Mouse (Mus musculus) adrenal gland, adult 2 months (tissue): ENCODE results near the gene Ikzf4. TPM values are rescaled to one million over a fixed set of nuclear protein-coding genes. Genes with fewer than 3 reads are reported as not detected.

Experiments
- DNase-seq: peaks from one replicate; pipeline ENCODE4 v3.0.0; 2021
- long read RNA-seq: library from polyadenylated mRNA; stranded (forward); transcript quantifications from one replicate; pipeline ENCODE4 v2.0.0, GENCODE M21; 2021
- polyA plus RNA-seq: library from polyadenylated mRNA; depleted of rRNA; stranded (reverse); fragments of >200 nt; gene quantifications from 2 replicates; pipeline ENCODE4 v1.2.3, GENCODE M21; 2012; rRNA removed
- total RNA-seq, 2 experiments: library from RNA; stranded (reverse); gene quantifications; 2 replicates each; pipeline ENCODE4 v1.2.3; 2021

Gene Ikzf4
- total RNA-seq (1 to 10 TPM; 1.9 to 2.6 TPM), polyA plus RNA-seq (3.1 and 3.5 TPM in 2 replicates)
- long read RNA-seq: 0 reads

DNA sequence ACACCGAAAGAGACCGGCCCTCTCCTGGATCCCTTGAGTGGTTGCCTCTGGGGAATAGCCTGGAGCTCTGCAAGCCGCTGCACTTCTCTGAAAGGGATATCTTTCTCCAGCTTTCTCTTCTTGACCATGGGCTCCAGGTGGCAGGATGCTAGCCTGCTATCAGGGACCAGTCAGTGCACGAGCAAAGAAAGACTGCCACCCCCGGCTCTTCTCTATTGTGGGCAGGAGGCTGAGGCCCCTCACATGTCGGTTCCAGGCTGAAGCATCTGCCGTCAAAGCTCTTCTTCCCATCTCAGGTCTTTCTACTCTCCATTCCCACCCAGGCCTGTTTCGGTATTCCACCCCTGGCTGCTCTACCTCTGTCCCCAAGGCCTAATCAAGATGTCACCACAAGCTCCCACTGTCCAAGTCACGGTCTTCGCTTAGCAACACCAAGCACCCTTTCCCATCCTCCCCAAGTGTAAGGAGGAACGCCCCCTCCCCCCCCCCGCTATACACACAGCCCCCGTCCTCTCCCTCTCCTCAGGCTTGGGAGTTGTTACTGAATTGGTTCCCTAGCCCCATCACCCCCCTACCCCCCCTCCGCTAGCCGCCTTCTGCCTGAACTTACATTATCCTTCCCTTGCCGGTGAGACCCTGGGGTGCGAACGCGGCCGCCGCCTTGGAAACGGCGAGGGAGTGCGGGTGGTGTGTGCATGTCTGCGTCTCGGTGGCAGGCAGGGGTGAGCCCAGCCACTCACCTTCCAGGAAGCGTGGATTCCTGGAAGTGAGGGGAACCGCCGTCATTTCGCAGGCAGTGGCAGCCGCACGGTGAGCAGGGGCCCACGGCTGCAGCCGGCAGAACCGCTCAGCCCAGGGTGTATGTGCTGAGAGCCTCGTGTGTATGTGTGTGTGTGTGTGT is at the start of gene Ikzf4:
Gene Ikzf4, minus strand, starts transcription at position 881 of the 901 bp plus-strand sequence.
- peak; percentile 63 for DNase-seq

DNA sequence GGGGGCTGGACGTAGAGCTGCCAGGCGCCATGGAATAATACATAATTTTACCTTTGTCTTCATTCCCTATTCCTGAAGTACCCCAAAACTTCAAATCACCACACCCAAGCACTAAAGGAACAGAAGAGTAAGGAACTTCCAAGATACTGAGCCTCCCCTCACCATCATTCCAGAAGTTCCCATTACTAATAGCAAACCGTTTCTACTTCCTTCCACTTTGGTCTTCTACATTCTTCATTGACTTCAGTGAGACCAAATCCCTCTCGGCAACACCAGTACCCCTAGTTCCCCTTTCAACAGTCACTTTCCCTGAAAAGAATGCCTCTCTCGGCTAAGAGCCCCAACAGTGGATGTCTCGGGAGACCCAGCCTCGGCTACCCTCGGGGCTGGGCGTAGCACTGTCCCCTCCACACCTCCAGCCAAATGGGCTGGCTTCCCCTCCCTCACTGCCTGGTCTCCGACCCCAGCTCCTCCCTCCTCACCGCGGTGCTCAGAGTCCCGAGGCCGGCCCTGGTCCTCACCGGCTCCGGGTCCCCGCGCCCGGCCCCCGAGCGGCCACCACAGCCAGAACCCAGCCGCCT is 49.7 kb upstream of the Ikzf4 start:
- no peak for DNase-seq

DNA sequence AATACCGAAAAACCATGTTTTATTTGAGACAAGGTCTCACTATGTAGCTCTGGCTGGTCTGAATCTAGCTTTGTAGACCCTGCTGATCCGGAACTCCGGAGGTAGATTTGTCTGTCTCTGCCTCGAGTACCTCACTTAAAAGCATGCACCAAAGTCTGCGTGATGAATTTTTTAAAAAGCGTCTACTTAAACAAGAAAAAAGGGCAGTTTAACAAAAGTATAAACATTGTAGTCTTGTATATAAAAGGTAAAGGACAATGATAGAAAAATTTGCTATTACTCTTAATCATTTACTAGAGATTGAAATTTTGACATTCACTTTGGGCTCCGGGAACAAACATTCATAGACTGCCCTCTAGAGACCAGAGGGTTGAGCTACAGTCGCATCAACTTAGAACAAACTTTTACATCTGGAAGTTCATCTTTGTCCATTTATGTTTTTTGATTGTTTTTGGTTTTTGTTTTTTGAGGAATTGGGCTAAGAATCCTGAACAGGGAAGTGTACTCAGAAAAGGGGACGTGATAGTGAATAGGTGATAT is 28.7 kb upstream of the Ikzf4 start:
- peak; percentile 38 for DNase-seq

DNA sequence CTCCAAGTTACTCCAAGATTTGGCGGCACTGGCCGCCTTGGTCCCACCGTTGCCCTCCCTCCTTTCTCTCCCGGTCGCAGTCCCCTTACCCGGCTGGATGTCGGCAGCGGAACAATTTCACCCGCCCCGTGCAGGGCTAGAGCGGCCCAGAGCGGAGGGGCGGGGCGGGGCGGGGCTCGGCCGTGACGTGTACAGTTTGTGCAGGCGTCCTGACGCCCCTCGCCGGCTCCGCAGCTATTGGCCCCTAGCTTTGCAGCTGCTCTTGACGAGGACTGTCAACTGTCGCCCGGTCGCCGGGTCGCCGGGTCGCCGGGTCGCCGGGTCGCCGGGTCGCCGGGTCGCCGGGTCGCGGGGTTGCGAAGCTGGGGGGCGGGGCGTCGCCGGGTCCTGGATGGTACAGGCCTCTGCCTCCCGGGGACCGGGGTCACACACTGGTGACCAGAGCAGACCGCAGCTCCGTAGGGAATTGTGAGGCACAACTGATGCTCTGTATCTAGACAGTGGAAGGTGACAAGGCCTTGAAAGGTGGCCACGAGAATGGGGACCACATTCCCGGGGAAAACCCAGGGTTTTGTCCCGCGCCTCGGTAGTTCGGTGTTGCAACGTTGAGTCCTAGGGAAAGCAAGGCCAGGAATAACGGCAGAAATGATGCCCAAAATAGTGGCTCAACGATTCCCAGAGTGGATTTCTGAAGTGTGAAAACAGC is 28.1 kb upstream of the Ikzf4 start, which contains the start of gene Suox:
Gene Suox, minus strand, starts transcription at position 311 of the 706 bp plus-strand sequence.
- peak; percentile 92 for DNase-seq

DNA sequence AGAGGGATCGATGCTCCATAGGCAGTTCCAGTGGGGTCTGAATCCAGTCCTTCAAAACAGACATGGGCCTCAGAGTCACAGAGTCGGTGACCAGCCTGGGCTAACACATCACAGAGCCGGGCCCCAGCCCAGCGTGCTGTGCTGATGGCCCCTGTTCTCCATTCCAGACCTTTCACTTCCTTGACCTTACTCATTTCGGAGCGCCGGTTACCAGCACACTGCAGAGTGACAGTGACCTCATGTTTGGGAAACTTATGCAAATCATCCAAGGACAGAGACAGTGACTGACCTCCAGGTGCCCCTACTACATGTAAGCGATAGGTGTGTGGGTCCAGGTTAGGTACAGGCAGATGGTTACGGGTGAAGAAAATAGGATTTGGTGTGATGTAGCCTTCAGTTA is 25.4 kb upstream of the Ikzf4 start:
- DNase-seq: no peak

DNA sequence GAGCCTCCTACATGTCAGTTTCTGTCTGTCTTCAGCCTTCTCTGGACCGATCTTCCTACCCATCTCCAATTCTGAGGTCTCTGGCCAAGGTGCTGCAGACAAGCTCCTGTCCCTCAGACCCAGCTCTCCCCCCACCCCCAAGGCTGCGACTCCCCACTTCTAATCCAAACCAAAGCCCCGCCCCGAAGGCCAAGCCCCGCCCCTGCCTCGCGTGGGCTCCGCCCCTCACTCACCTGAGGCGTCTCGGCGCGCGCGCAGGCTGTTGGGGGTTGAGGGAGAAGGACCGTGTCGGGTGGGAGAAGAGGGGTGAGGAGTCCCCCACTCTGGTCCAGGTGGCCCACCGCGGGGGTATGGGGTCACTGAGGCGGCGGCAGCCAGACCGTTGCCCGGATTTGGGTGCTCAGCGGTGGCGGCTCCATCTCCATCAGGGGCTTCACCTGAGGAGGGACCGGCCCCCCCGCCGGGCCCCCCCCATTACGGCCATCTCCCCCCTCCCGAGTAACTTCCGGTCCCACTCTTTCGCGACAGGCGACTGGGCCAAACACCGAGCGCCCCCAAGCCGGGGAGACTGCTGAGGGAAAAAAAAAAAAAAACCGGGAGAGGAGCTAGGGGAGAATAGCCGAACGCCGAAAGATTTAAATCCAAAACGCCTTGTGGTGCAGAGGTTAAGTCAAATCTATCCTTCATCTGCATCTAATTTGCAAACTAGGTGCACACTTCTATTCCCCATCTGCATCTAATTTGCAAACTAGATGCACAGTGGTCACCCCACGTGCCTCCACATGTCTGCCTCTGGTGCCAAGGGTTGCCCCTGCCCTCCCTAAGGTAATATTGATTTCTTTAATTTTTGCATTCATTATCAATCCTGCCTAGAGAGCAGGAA is 23.2 kb upstream of the Ikzf4 start:
- peak; percentile 58 for DNase-seq

DNA sequence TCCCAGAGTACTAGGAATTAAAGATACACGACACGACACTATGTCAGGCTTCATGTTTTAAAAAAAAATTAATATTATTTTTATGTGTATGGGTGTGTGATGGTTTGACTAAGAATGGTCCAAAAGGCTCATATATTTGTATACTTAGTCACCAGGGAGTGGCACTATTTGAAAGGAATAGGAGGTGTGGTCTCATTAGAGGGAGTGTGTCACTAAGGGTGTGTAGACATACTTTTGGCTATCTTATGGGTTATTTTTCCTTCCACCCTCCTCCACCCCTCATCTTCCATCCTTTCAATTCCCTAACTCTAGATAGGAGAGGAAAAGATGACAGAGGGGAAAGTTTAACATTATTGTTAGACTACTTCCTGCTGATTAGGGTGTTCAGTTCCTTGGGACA is 20.0 kb upstream of the Ikzf4 start:
- DNase-seq: no peak

DNA sequence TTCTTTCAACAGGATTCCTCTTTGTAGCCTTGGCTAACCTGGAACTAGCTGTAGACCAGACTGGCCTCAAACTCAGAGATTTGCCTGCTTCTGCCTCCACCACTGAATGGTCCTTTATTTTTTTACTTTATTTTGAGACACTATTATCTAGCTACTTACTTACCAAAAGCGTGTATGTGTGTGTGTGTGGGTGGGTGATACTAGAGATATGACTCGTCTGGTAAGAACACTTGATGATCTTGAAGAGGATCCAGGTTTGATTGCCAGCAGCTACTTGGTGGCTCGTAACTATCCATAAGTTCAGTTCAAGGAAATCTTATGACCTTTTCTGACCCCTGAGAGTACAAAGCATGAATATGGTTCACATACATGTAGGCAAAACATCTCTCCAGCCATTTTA is 19.5 kb upstream of the Ikzf4 start:
- DNase-seq: no peak

DNA sequence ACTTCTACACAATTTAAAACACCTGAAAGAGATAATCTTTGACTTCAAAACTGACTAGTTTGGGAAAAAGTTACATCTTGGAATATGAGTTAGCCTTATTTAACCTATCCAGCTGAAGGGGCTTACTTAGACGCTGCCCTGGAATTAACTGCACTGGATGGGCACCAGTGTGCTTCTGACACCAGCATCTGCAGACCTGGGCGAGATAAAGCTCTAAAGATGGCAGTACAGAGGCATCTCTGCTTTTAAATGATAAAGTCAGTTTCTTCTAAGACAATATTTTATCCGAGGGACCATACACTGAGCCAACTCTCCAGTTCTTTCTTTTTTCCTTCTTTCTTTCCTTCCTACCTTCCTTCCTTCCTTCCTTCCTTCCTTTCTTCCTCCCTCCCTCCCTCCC is 19.0 kb upstream of the Ikzf4 start:
- DNase-seq: no peak

DNA sequence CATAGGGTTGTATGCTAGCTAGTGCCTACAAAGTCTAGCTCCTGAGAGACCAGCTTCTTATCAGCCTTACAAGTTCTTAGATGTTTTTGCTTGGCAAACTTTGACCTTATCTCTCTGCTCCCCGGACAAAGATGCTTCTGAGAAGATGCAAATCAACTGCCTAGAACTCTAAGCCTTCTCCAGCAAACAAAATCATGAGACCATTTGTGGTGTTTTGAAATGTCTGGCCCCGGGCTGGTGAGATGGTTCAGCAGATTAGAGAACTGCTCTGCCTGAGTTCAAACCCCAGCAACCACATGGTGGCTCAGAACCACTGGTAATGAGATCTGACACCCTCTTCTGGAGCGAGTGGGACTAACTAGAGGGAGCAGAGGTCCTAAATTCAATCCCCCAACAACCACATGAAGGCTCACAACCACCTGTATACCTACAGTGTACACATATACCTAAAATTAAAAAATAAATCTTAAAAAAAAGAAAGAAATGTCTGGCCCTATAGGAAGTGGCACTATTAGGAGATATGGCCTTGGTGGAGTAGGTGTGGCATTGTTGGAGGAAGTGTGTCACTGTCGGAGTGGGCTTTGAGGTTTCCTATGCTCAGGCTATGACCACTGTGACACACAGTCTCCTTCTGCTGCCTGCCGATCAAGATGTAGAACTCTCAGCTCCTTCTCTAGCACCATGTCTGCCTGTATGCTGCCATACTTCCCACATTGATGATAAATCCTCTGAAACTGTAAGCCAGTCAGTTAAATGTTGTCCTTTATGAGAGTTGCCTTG is 17.8 kb upstream of the Ikzf4 start:
- DNase-seq: no peak

DNA sequence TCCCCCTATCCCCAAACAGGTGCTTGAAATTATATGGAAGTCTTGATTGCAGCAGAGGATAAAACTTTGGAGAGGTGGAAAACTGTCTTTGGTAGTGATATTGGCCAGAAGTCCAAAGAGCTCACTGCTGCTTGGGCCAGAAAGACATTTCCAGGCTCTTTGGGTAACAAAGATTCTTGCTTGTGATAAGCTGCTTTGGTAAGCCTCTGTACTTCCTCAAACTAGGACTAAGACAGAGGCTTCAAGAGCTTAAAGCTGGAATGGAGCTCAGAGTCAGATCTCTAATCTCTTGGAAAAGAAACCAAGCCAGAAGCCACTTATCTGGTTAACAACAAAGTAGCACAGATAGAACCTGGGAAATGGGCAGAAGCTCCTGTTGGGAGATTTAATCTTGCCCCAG is 16.7 kb upstream of the Ikzf4 start:
- DNase-seq: no peak

DNA sequence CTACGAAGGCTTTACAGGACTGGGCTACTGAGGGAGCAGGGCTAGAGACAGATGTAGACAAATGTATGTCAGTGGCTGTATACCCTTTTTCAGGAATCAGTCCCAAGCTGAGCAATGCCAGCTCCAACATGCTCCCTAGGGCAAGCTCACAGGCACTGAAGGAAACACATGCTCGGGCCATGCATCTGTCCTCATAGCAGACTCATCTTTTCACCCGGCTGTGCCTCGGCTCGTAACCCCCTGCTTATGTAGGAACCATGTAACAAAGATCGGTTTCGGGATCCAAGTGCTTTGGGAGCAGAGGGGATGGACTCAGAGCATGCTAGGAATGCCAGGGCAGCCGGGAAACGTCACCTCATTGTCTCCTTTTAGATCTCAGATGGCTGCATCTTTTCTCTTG is 13.7 kb upstream of the Ikzf4 start:
- no peak for DNase-seq

DNA sequence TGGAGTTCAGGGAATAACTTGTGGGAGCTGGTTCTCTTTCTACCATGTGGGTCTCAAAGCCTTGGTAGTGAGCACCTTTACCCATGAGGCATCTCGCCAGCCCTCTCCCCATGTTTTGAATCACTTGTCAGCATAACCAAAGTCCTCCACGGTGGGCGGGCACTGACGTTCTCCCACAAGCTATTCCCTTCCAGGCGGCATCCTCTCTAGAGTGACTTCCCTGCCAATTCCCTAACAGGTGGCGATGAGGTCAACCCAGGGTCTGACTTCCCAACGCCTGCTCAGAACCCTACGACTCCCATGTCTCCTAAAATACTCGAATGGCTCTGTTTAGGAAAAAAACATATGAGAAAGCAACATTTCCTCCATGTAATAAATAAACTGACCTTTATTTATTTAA is 12.1 kb upstream of the Ikzf4 start:
- DNase-seq: no peak

DNA sequence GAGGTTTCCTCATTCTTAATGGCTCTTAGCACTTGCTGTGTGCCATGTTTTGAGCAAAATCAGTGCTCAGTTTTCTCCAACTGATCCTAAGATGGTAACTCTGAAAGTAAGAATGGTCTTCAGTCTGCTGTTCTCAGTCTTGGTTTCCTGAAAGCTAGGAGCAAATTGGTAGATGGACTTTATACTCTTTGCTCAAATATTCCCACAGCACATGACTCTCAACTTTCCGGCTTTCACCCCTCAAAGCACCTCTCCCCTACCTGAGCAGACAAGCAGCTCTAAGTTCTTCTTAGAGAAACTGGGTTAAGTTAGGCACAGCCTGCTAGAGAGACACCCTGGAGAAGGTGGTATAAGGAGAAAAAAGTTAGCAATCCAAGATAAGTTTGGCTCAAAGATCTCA is 10.9 kb upstream of the Ikzf4 start:
- no peak for DNase-seq

DNA sequence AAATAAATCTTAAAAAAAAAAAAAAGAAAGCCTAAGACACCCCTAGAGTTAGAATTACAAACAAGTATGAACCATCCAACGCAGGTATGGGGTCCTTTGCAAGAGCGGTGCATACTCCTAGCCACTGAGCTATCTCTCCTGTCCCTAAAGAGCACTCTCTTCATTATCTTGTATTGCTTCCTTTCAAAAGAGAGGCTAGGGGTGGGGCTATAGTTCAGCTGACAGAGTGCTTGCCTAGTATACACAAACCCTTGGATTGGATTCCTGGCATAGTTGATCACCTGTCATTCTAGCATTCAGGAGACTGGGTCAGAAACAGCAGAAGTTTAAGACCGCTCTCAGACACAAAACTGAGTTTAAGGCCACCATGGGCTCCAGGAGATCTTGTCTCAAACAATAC is 9.5 kb upstream of the Ikzf4 start:
- DNase-seq: no peak

DNA sequence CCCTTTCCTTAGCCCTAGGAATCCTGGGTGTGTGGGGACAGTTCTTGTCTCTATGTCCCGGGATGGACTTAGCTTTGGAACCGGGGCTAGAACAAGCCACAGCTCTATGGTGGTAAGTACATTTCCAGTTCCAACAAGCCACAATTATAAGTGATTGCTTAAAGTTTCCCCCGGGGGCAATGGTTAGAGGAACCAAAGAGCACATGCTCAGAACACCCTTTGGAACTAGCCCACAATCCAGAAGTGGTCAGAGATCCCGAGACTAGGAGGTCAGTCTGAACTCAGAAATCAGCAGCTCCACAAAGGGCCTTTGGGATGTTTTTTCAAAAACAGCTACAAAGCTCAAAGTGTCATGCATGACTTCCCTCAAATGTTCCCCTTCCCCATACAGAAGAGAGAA is 8.1 kb upstream of the Ikzf4 start:
- no peak for DNase-seq

DNA sequence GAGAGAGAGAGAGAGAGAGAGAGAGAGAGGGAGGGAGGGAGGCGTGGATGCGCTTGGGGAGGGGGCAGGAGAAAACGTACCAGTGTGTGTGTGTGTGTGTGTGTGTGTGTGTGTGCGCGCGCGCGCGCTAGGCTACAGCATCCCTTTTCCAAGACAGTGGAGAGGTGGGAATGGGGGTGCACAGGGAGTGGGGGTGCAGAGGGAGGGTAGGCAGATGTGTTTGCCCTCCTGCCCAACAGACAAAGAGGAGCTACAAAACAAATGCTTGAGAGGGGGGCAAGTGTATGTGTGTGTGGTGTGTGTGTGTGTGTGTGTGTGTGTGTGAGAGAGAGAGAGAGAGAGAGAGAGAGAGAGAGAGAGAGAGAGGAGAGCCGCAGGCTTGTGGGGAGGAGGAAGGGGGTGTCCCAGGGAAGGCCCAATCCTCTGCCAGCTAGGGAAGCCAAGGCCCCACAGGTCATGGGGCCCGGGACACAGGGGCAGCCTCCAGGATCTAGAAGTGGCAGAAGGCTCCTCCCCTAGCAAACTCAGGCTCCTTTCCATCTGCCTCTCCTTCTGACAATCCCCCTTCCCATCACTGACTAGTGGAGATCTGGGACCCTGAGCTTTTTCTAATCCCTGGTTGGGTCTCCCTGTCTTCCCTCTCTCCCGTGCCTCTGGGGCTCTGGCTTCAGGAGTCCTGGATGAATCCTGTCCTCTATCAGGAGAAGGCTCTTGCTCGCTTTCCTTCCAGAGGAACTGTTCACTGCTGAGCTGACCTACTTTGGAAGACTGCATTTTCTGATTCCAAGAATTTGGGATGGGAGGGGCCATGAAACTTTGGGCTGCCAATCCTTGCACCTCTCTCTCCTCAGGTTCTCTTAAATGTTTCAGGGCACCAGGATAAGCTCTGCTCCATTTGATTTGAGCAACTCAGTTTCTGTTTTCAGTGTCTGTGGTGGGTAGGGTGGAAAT is 623 bp upstream of the Ikzf4 start:
- DNase-seq: peak; percentile 50

DNA sequence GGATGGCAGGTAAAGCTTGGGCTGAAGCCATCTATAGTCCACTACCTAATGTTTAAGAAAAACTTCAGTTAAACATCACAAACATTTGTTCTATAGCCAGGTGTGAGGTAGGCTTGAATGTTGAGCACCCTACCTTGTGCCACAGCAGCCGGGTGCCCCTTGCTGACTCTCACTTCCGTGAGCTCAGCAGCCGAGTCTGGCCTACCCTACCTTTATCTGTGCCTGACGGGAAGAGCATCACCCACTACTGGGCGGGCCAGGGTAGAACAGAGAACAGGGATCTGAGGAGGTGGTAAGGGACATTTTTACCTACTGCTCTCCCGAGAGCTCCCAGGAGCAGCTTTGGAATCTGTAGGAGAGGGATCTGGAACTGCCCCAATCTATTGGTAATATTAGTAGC is 3.0 kb downstream of the Ikzf4 start:
- no peak for DNase-seq

DNA sequence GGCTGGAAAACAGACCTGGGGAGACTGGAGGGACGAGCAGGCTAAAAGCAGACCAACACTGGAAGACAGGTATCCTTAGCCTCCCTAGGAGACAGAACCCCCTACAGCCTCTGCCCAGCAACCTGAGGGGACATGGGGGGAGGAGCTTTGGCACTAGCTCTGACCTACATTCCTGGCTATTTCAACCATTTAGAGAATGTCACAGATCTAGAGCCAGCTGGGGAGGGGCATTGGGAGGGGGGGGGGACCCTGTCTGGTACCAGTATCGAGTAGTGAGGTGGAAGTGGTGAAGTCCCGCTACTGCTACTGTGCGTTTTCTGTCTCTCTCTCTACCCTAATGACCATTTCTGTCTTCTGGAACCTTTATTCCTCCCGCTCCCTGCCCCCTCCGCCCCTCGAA is 3.9 kb downstream of the Ikzf4 start:
- DNase-seq: no peak

DNA sequence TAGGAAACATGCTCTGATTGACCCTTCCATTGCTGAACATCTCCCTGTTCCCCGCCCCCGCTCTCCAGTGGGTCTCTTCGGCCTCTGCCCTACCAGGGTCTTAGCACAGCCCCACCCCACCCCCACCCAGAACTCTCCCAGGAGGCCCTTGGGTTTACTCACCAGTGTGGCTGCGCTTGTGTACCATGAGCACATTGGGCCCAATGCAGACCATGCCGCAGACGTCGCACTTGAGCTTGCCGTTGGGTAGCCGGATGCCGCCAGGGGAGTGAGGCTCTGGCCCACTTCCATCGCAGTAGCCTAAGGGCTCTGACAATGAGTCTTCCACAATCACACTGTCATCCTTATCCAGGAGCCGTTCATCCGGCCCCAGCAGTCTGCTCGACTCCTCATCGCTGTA is 4.9 kb downstream of the Ikzf4 start:
- DNase-seq: no peak
